13 mouse cellular contexts compared by ENCODE assay signal in the genomic region with DNA sequence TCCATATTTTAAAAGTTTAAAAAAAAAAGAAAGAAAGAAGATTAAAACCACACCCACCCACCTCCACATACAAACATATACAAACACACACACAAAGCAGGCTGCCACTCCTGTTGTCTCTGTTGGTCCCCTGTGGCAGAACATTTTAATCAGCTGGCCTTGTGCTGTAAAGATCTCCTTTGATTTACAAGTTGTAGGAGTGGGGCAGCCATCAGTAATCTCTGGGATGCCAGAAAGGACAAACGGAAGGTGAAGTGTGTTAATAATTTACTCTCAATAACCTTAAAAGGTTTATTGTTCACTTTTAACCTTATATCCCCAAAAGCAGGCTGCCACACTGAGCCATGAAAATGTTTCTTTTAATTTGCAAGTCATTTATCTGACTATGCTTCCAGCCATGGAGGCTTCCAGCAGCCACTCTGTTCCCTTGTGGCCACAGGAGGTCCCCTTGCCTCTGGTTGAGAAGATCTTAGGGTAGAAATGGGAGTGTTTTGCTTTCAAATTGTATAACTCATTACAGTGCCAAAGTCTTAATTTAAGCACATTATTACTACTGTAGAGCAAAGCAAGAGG.
A peak's percentile ranks its signal among the peaks of the same experiment; 100 is the strongest.
DNase-seq lines count a peak whose midpoint lies in the region; ATAC-seq lines count a peak whose summit lies in the region.
"Had no signal": no experiment of that assay in that cellular context is flagged by ENCODE, and none has a peak within 500 bp of the region (broad histone marks: within the 10 kb centered on the region; RNA-seq: fewer than 3 reads in every experiment).

No protein-coding gene starts in this region.

- H3K4me3 ChIP-seq in kidney, embryonic 14.5 days (ENCODE audit: low read length), result no peak overlapping the region
- no peak overlapping the region for H3K4me3 ChIP-seq in intestine, embryonic 15.5 days (replicated peaks)
- H3K4me3 ChIP-seq: erythroblast, embryonic 14.5 days; heart, adult 2 months had no signal

- H3K36me3 ChIP-seq in kidney, embryonic 14.5 days (ENCODE audit: control insufficient read depth, insufficient read depth, low read length), result no peaks in the 10 kb centered on the region
- no peaks in the 10 kb centered on the region for H3K36me3 ChIP-seq in intestine, embryonic 15.5 days

- no peak overlapping the region for H3K27ac ChIP-seq in kidney, embryonic 14.5 days (ENCODE audit: low read depth, low read length)
- peak overlapping the region; percentile 55; the same call in 1 of the 2 replicates for H3K27ac ChIP-seq in intestine, embryonic 15.5 days
- H3K27ac ChIP-seq: heart, adult 2 months had no signal

- no peak for ATAC-seq in kidney, embryonic 14.5 days (ENCODE audit: low FRiP score, low TSS enrichment)
- peak; percentile 56 for ATAC-seq in intestine, embryonic 15.5 days

- 18% methylated on average over 1 of the region's 1 CpGs for WGBS in kidney, embryonic 14.5 days
- 50% methylated on average over 1 of the region's 1 CpGs for WGBS in intestine, embryonic 15.5 days

- no peaks in the 10 kb centered on the region for H3K27me3 ChIP-seq in kidney, embryonic 14.5 days (ENCODE audit: control insufficient read depth, insufficient read depth, low read length)
- H3K27me3 ChIP-seq in intestine, embryonic 15.5 days (replicated peaks), result no peaks in the 10 kb centered on the region

- H3K9ac ChIP-seq in kidney, embryonic 14.5 days (ENCODE audit: low read depth, low read length), result no peak overlapping the region
- no peak overlapping the region for H3K9ac ChIP-seq in intestine, embryonic 15.5 days

- peak; percentile 57 for DNase-seq in kidney, adult 11 months
- peak; percentile 33 to 51 for DNase-seq in kidney, adult 8-10 months
- peak; percentile 29 to 33 for DNase-seq in kidney, postnatal 36 days
- DNase-seq in adipocyte (ENCODE audit: low spot score), result no peak
- no peak for DNase-seq in natural killer cell, adult 2 months (ENCODE audit: low spot score in 2 of 2)
- DNase-seq: B cell, adult 2 months; cerebellum, postnatal 36 days; gastrocnemius, postnatal 10 days; heart, adult 2 months; thymus, adult 18-20 months had no signal

- no peak overlapping the region for H3K4me2 ChIP-seq in kidney, embryonic 14.5 days (replicated peaks; ENCODE audit: low read depth, low read length)
- H3K4me2 ChIP-seq in intestine, embryonic 15.5 days (replicated peaks), result 0 out of 2 replicates have a peak overlapping the region, but pooled peaks have one; percentile 6

- no peaks in the 10 kb centered on the region for H3K9me3 ChIP-seq in kidney, embryonic 14.5 days (ENCODE audit: control insufficient read depth, low read length)
- no peaks in the 10 kb centered on the region for H3K9me3 ChIP-seq in intestine, embryonic 15.5 days

- H3K4me1 ChIP-seq in kidney, embryonic 14.5 days (ENCODE audit: control insufficient read depth, insufficient read depth, low read length), result peaks cover 5% of the 10 kb centered on the region; the same call in 1 of the 2 replicates
- H3K4me1 ChIP-seq in intestine, embryonic 15.5 days (replicated peaks), result peaks cover 8% of the 10 kb centered on the region; the same call in 1 of the 2 replicates

Comparison
In these comparisons a context has a peak if more than half of its experiments do, and no peak if none do; other contexts are left out.
1. DNase-seq: peak in kidney, adult 11 months (single experiment), kidney, adult 8-10 months (2 of 2) and kidney, postnatal 36 days (2 of 2); none in adipocyte (single experiment) and natural killer cell, adult 2 months (0 of 2).